Mouse (Mus musculus) embryo, embryonic 9.5 days (tissue): ENCODE results near the gene Adam19.
A peak's percentile ranks its signal among the peaks of the same experiment; 100 is the strongest.
"Not testable (repeated sequence)": the region's sequence is repeated elsewhere in the genome, so short reads cannot be mapped to it uniquely, and the experiment has no call there.

Source experiments
- DNase-seq: peaks from one replicate; pipeline ENCODE4 v3.0.0-alpha.2; 2017; ENCODE audit errors: extremely low spot score

Adam19 gene

GRCm38 (mm10) chr11:46055896-46056769, at the start of gene Adam19:
Adam19 (plus strand) TSS chr11:46055992.
- peak; percentile 90 for DNase-seq

- peak; percentile 70 for DNase-seq
Measured at GRCm38 (mm10) chr11:46016061-46016460, 39.7 kb upstream of the Adam19 start.

GRCm38 (mm10) chr11:46020246-46020645, 35.5 kb upstream of the Adam19 start:
- DNase-seq = no peak

- DNase-seq = no peak
Measured at GRCm38 (mm10) chr11:46021850-46022249, 33.9 kb upstream of the Adam19 start.

GRCm38 (mm10) chr11:46022983-46023382, 32.8 kb upstream of the Adam19 start:
- DNase-seq = no peak

- no peak for DNase-seq
Measured at GRCm38 (mm10) chr11:46025962-46026392, 29.8 kb upstream of the Adam19 start.

- DNase-seq = no peak
Measured at GRCm38 (mm10) chr11:46027952-46028814, 27.6 kb upstream of the Adam19 start.

- no peak for DNase-seq
Measured at GRCm38 (mm10) chr11:46029485-46029884, 26.3 kb upstream of the Adam19 start.

GRCm38 (mm10) chr11:46030026-46030425, 25.8 kb upstream of the Adam19 start:
- no peak for DNase-seq

- no peak for DNase-seq
Measured at GRCm38 (mm10) chr11:46031470-46031869, 24.3 kb upstream of the Adam19 start.

- no peak for DNase-seq
Measured at GRCm38 (mm10) chr11:46032956-46033355, 22.8 kb upstream of the Adam19 start.

GRCm38 (mm10) chr11:46036374-46036773, 19.4 kb upstream of the Adam19 start:
- no peak for DNase-seq

GRCm38 (mm10) chr11:46038901-46039300, 16.9 kb upstream of the Adam19 start:
- DNase-seq = no peak

GRCm38 (mm10) chr11:46039335-46039734, 16.5 kb upstream of the Adam19 start:
- DNase-seq = no peak

- DNase-seq = no peak
Measured at GRCm38 (mm10) chr11:46040841-46041556, 14.8 kb upstream of the Adam19 start.

GRCm38 (mm10) chr11:46041607-46042267, 14.1 kb upstream of the Adam19 start:
- no peak for DNase-seq

GRCm38 (mm10) chr11:46044781-46045180, 11.0 kb upstream of the Adam19 start:
- no peak for DNase-seq

- DNase-seq = no peak
Measured at GRCm38 (mm10) chr11:46047264-46047663, 8.5 kb upstream of the Adam19 start.

- peak; percentile 50 for DNase-seq
Measured at GRCm38 (mm10) chr11:46052105-46052659, 3.6 kb upstream of the Adam19 start, which contains the start of gene Gm12166. Gm12166 (minus strand) TSS chr11:46052321.

GRCm38 (mm10) chr11:46053457-46053856, 2.3 kb upstream of the Adam19 start:
- DNase-seq = not testable (repeated sequence)

- no peak for DNase-seq
Measured at GRCm38 (mm10) chr11:46054311-46054710, 1.5 kb upstream of the Adam19 start.
